Mouse (Mus musculus): ENCODE results near the gene Psg17. TPM values are rescaled to one million over a fixed set of nuclear protein-coding genes. Genes with fewer than 3 reads are reported as not detected.

Gene Psg17
- total RNA-seq, 2 experiments from 2014 or later = not detected

Other genes with a start within 250 kb of the Psg17 start
- gene Psg23, start 205.1 kb downstream of the Psg17 start, total RNA-seq (2021) = not detected
- not detected for gene Psg21, start 164.9 kb downstream of the Psg17 start, total RNA-seq (2021)
- gene Psg20, start 135.4 kb downstream of the Psg17 start, total RNA-seq (2021) = not detected
- not detected for gene Psg22, start 103.5 kb downstream of the Psg17 start, total RNA-seq (2021)
- gene Psg19, start 23.1 kb downstream of the Psg17 start, total RNA-seq (2021) = not detected
- gene Mill2, start 18.4 kb upstream of the Psg17 start, total RNA-seq (2021) = 1 to 10 TPM; 3.1 to 3.6 TPM
- 1 to 10 TPM in 1 of 2 experiments, under 1 TPM in 1; 0.73 to 3.7 TPM for gene Pglyrp1, start 49.7 kb upstream of the Psg17 start, total RNA-seq (2021)
- gene Ccdc61, start 88.8 kb upstream of the Psg17 start, total RNA-seq (2021) = 1 to 10 TPM; 5.9 to 9.4 TPM
- gene Nova2, start 104.3 kb upstream of the Psg17 start, total RNA-seq (2021) = 1 to 10 TPM; 2.9 to 4.1 TPM
- not detected for gene Nanos2, start 165.8 kb upstream of the Psg17 start, total RNA-seq (2021)
- gene Mypop, start 169.6 kb upstream of the Psg17 start, total RNA-seq (2021) = 1 to 10 TPM; 2.0 to 3.5 TPM
- gene Irf2bp1, start 182.4 kb upstream of the Psg17 start, total RNA-seq (2021) = 10 to 100 TPM; 20.4 to 24.0 TPM
- under 1 TPM in 1 of 2 experiments, not detected in 1; 0.16 TPM for gene Foxa3, start 201.9 kb upstream of the Psg17 start, total RNA-seq (2021)
- 10 to 100 TPM; 39.9 to 45.0 TPM for gene Sympk, start 202.8 kb upstream of the Psg17 start, total RNA-seq (2021)
- gene Rsph6a, start 233.1 kb upstream of the Psg17 start, total RNA-seq (2021) = not detected

Measured in gastrocnemius, postnatal 10 days (tissue).